Mouse (Mus musculus) heart, embryonic 10.5 days (tissue): ENCODE data around the gene Unc93a. TPM values are rescaled to one million over a fixed set of nuclear protein-coding genes. Genes with fewer than 3 reads are reported as not detected.
"Not testable (repeated sequence)": the region's sequence is repeated elsewhere in the genome, so short reads cannot be mapped to it uniquely, and the experiment has no call there.

Experiments used
- DNase-seq: peaks from one replicate; pipeline ENCODE4 v3.0.0-alpha.2; 2017; ENCODE audit warnings: low spot score
- H3K27ac ChIP-seq: fragments of 300-500 bp; sonication (generic); 2 replicates; pipeline ENCODE4 v1.5.1; 2016; ENCODE audit warnings: mild to moderate bottlenecking
- H3K27me3 ChIP-seq: fragments of 300-500 bp; sonication (generic); 2 replicates; pipeline ENCODE4 v1.6.1; 2016; ENCODE audit warnings: mild to moderate bottlenecking; ENCODE audit not compliant: poor library complexity, insufficient read depth, severe bottlenecking
- H3K36me3 ChIP-seq: fragments of 300-500 bp; sonication (generic); 2 replicates; pipeline ENCODE4 v1.6.1; 2016; ENCODE audit warnings: mild to moderate bottlenecking, moderate library complexity
- H3K4me1 ChIP-seq: fragments of 300-500 bp; sonication (generic); 2 replicates; pipeline ENCODE4 v1.6.1; 2016; ENCODE audit warnings: mild to moderate bottlenecking
- H3K4me3 ChIP-seq: fragments of 300-500 bp; sonication (generic); 2 replicates; pipeline ENCODE4 v1.5.1; 2016; ENCODE audit warnings: mild to moderate bottlenecking, moderate library complexity
- H3K9me3 ChIP-seq: fragments of 300-500 bp; sonication (generic); 2 replicates; pipeline ENCODE4 v1.6.1; 2016; ENCODE audit warnings: mild to moderate bottlenecking, moderate library complexity
- WGBS: fragments of 180-500 bp; shearing (Covaris S2); methylation state at CpG from one replicate; pipeline ENCODE4 v1.1.7; 2016; 5-methylcytosine and 5-hydroxymethylcytosine counted together
- polyA plus RNA-seq: library from polyadenylated mRNA; unstranded; fragments of >200 nt; fragmentation: Nextera tagmentation; extraction: Ambion mirVana; gene quantifications from 2 replicates; pipeline ENCODE4 v1.2.1, GENCODE M21; 2016

Gene Unc93a
- polyA plus RNA-seq, 1 experiment from 2014 or later, result not detected

GRCm38 (mm10) chr17:13124241-13124640 lies 7.4 kb downstream of the Unc93a start:
- not testable (repeated sequence) for H3K27ac ChIP-seq, H3K4me1 ChIP-seq, H3K9me3 ChIP-seq, H3K36me3 ChIP-seq, H3K4me3 ChIP-seq, DNase-seq, H3K27me3 ChIP-seq
- WGBS, result 43% methylated on average over 2 of the region's 3 CpGs

- not testable (repeated sequence) for H3K4me3 ChIP-seq, H3K27me3 ChIP-seq, H3K4me1 ChIP-seq, H3K36me3 ChIP-seq, H3K9me3 ChIP-seq, DNase-seq, H3K27ac ChIP-seq
- 72% methylated on average over 2 of the region's 5 CpGs for WGBS
Observed at GRCm38 (mm10) chr17:13123308-13124038, 8.1 kb downstream of the Unc93a start.

- not testable (repeated sequence) for DNase-seq, H3K9me3 ChIP-seq
- 55% methylated on average over 3 of the region's 9 CpGs for WGBS
Observed at GRCm38 (mm10) chr17:13112504-13113291, 18.9 kb downstream of the Unc93a start.

GRCm38 (mm10) chr17:13106563-13106962 lies 25.0 kb downstream of the Unc93a start:
- not testable (repeated sequence) for H3K9me3 ChIP-seq, H3K36me3 ChIP-seq, H3K27me3 ChIP-seq, H3K27ac ChIP-seq, H3K4me3 ChIP-seq, H3K4me1 ChIP-seq
- WGBS, result 81% methylated on average over 5 of the region's 5 CpGs
- DNase-seq, result peak; percentile 35

More at GRCm38 (mm10) chr17:13112504-13113291, 18.9 kb downstream of the Unc93a start:
- not testable (repeated sequence) for H3K36me3 ChIP-seq, H3K27me3 ChIP-seq, H3K27ac ChIP-seq, H3K4me3 ChIP-seq, H3K4me1 ChIP-seq

GRCm38 (mm10) chr17:13092960-13093359 lies 38.6 kb downstream of the Unc93a start:
- WGBS, result 83% methylated on average over 3 of the region's 4 CpGs
- H3K4me3 ChIP-seq, H3K36me3 ChIP-seq, DNase-seq, H3K9me3 ChIP-seq, H3K27me3 ChIP-seq, H3K27ac ChIP-seq, H3K4me1 ChIP-seq: not testable (repeated sequence)

GRCm38 (mm10) chr17:13092100-13092764 lies 39.4 kb downstream of the Unc93a start:
- not testable (repeated sequence) for H3K4me1 ChIP-seq, H3K4me3 ChIP-seq, H3K27me3 ChIP-seq, H3K9me3 ChIP-seq, DNase-seq, H3K36me3 ChIP-seq, H3K27ac ChIP-seq
- WGBS, result 60% methylated on average over 8 of the region's 8 CpGs

- H3K27ac ChIP-seq, H3K27me3 ChIP-seq, DNase-seq, H3K36me3 ChIP-seq, H3K4me1 ChIP-seq, H3K9me3 ChIP-seq, H3K4me3 ChIP-seq: not testable (repeated sequence)
- WGBS, result no CpG with 5 or more reads among the region's 1 CpGs
Observed at GRCm38 (mm10) chr17:13091510-13091909, 40.1 kb downstream of the Unc93a start.

GRCm38 (mm10) chr17:13069227-13069626 lies 62.4 kb downstream of the Unc93a start:
- H3K9me3 ChIP-seq, DNase-seq, H3K4me3 ChIP-seq, H3K27me3 ChIP-seq, H3K4me1 ChIP-seq, H3K36me3 ChIP-seq, H3K27ac ChIP-seq: not testable (repeated sequence)
- WGBS, result 70% methylated on average over 4 of the region's 5 CpGs

- not testable (repeated sequence) for H3K36me3 ChIP-seq, H3K9me3 ChIP-seq, H3K27ac ChIP-seq, H3K4me3 ChIP-seq, DNase-seq, H3K27me3 ChIP-seq, H3K4me1 ChIP-seq
- WGBS, result 86% methylated on average over 1 of the region's 4 CpGs
Observed at GRCm38 (mm10) chr17:13067864-13068385, 63.7 kb downstream of the Unc93a start.

- H3K4me1 ChIP-seq, H3K36me3 ChIP-seq, H3K27me3 ChIP-seq, H3K9me3 ChIP-seq, H3K4me3 ChIP-seq, H3K27ac ChIP-seq: not testable (repeated sequence)
- WGBS, result 44% methylated on average over 7 of the region's 7 CpGs
- peak; percentile 72 for DNase-seq
Observed at GRCm38 (mm10) chr17:13062882-13063281, 68.7 kb downstream of the Unc93a start.

- H3K9me3 ChIP-seq, H3K36me3 ChIP-seq, H3K4me1 ChIP-seq, DNase-seq, H3K27ac ChIP-seq, H3K27me3 ChIP-seq, H3K4me3 ChIP-seq: not testable (repeated sequence)
- WGBS, result 85% methylated on average over 4 of the region's 4 CpGs
Observed at GRCm38 (mm10) chr17:13060804-13061203, 70.8 kb downstream of the Unc93a start, which contains the start of gene Tcp10b. Tcp10b (plus strand) TSS chr17:13061104.
